Mouse (Mus musculus) cerebellum, adult 2 months (tissue): ENCODE measurements around the gene Irf2bpl. TPM values are rescaled to one million over a fixed set of nuclear protein-coding genes. Genes with fewer than 3 reads are reported as not detected.

ENCODE experiments used
- DNase-seq, 2 experiments: peaks; one replicate each; pipeline ENCODE4 v3.0.0; 2021
- H3K27ac ChIP-seq: fragments of 200-500 bp; 2 replicates; pipeline ENCODE4 v1.5.1; 2012; ENCODE audit warnings: low read length, control low read depth, inconsistent platforms; ENCODE audit not compliant: insufficient read depth
- H3K27me3 ChIP-seq: fragments of 200-500 bp; 2 replicates; pipeline ENCODE4 v1.6.1; 2012; ENCODE audit warnings: inconsistent platforms, mild to moderate bottlenecking, low read length, moderate library complexity; ENCODE audit not compliant: control insufficient read depth, insufficient read depth
- H3K4me1 ChIP-seq: fragments of 200-500 bp; 2 replicates; pipeline ENCODE4 v1.6.1; 2011; ENCODE audit warnings: low read length; ENCODE audit not compliant: control insufficient read depth, insufficient read depth
- H3K4me3 ChIP-seq: fragments of 200-500 bp; replicated peaks from 2 replicates; pipeline ENCODE3; 2011; ENCODE audit warnings: mild to moderate bottlenecking, low read depth, low read length, control low read depth; ENCODE audit not compliant: insufficient read depth
- CTCF ChIP-seq: fragments of 200-500 bp; IDR thresholded peaks from 2 replicates; pipeline ENCODE4 v1.5.1; 2011; ENCODE audit warnings: low read depth, mild to moderate bottlenecking, control low read depth, low read length, moderate library complexity, borderline replicate concordance; ENCODE audit not compliant: insufficient read depth
- POLR2A ChIP-seq: fragments of 200-500 bp; IDR thresholded peaks from 2 replicates; pipeline ENCODE4 v1.6.1; 2011; ENCODE audit warnings: low read length, control low read depth, borderline replicate concordance; ENCODE audit not compliant: insufficient read depth
- WGBS: fragments of 180-500 bp; shearing (Covaris S2); methylation state at CpG from one replicate; pipeline ENCODE4 v1.1.7; 2018; 5-methylcytosine and 5-hydroxymethylcytosine counted together
- polyA plus RNA-seq: library from polyadenylated mRNA; depleted of rRNA; stranded (reverse); fragments of >200 nt; gene quantifications from 2 replicates; pipeline ENCODE4 v1.2.3, GENCODE M21; 2012

Irf2bpl gene
- polyA plus RNA-seq, 1 experiment = 48.6 TPM

DNA sequence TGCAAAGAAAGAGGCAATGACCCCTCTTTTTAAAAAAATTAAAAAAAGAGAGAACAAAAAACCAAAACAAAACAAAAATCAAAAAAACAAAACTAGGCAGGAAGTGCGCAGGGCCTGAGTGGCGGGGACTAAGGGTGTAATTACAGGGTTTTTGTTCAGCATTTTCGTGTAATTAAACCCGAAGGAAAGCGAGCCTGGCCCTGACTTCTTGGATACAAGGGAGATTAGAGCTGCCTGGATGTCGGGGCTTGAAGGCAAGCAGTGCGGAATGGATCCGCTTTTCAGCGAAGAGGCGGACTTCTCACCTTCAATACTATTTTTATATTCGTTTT lies 6.8 kb upstream of the Irf2bpl start:
- WGBS = 12% methylated on average over 11 of the region's 11 CpGs
- Histone ChIP-seq H3K27me3 (no peaks in the 10 kb centered on the region), H3K4me1 (peaks cover 35% of the 10 kb centered on the region), H3K4me3 (peak overlapping the region; percentile 68), H3K27ac (peak overlapping the region; percentile 98)
- DNase-seq = no peak
- TF ChIP-seq CTCF (no peak), POLR2A (no peak)

DNA sequence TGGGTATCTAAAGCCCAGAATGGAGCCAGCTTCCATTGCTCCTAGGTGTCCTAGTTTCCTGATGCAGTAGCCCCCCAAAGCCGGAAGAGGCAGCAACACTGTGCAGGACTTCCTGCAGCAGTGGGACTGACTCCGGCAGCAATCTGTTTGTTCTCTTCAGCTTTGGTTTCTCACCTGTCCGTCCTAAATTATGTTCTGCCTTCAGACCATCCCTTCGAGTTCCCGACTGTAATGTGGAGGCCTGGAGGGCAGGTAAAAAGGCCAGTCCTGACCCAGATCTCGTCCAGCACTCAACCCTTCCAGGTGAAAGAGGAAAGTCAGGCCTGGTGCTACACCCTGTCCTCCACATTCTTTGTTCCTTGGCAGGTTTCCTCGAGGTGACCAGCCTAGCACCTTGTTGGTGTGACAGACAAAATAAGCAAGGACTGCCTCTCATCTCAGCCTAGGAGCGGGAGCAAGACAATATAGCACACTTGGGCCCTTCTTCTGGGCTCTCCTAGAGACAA lies 6.3 kb upstream of the Irf2bpl start:
- WGBS = 15% methylated on average over 8 of the region's 8 CpGs
- peak overlapping the region; percentile 18 for H3K4me3 ChIP-seq
- no peaks in the 10 kb centered on the region for H3K27me3 ChIP-seq
- TF ChIP-seq POLR2A (no peak), CTCF (no peak; the same call in 1 of the 2 replicates)
- peak overlapping the region; percentile 96 for H3K27ac ChIP-seq
- DNase-seq = peak; percentile 40 to 54
- peaks cover 31% of the 10 kb centered on the region for H3K4me1 ChIP-seq

DNA sequence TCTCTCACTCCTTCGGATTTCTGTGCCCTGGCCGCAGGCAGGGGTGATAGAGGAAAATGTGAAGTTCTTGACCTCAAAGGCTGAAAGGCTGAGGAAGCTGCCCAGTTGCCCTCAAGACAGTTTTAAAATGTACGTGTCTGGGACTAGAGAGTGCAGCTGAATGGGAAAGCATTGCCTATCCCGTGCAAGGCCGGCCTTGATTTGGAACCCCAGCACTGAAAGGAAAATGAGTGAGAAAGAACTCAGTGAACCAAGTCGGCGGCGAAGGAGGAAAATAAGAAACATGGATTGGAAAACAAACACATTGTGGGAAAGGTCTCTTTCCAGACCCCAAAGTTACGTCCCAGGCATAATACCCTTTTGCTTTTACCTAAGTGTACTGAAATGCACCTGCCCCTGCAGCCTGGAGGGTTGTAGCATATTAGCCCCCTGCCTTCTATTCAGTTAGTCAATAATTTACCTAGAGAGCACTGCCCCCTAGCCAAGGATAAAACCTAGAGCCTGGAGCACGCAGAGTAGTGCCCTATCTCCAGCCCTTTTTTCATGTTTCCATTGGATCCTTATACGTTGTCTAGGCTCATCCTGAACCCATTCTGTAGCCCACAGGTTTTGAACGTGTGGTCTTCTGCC lies 5.6 kb upstream of the Irf2bpl start:
- peaks cover 30% of the 10 kb centered on the region for H3K4me1 ChIP-seq
- H3K27ac ChIP-seq = peak overlapping the region; percentile 96
- DNase-seq = no peak
- 66% methylated on average over 12 of the region's 12 CpGs for WGBS
- no peak overlapping the region for H3K4me3 ChIP-seq
- H3K27me3 ChIP-seq = no peaks in the 10 kb centered on the region
- TF ChIP-seq POLR2A (no peak), CTCF (no peak)

DNA sequence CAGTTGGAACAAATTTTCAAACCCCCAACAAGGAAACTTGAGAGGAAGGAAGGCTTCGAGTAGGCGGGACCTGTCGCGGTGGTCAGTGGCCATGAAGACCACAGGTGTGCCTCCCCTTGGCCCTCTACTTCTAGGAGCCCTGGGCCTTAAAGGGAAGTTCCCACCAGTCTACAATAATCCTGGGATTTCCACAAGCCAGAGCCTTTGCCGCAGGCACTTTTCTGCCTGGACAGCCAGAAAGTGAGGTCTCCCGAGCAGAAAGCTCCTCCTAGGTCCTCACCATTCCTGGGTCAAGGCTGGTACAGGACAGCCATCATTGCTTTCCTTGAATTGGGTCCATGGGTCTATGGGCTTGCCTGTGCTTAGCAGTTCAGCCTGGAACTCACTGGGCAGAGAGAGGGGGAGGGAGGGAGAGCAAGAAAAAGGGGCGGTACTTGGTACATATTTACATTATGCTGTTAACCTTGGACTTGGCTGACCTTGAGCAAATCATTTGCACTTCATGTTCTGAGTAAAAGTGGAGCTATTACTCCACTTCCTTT lies 4.6 kb upstream of the Irf2bpl start:
- Histone ChIP-seq H3K27ac (peak overlapping the region; percentile 70), H3K4me1 (peaks cover 27% of the 10 kb centered on the region), H3K4me3 (no peak overlapping the region), H3K27me3 (no peaks in the 10 kb centered on the region)
- 35% methylated on average over 7 of the region's 7 CpGs for WGBS
- no peak for TF ChIP-seq POLR2A
- no peak for TF ChIP-seq CTCF
- peak; percentile 31 to 52 for DNase-seq

DNA sequence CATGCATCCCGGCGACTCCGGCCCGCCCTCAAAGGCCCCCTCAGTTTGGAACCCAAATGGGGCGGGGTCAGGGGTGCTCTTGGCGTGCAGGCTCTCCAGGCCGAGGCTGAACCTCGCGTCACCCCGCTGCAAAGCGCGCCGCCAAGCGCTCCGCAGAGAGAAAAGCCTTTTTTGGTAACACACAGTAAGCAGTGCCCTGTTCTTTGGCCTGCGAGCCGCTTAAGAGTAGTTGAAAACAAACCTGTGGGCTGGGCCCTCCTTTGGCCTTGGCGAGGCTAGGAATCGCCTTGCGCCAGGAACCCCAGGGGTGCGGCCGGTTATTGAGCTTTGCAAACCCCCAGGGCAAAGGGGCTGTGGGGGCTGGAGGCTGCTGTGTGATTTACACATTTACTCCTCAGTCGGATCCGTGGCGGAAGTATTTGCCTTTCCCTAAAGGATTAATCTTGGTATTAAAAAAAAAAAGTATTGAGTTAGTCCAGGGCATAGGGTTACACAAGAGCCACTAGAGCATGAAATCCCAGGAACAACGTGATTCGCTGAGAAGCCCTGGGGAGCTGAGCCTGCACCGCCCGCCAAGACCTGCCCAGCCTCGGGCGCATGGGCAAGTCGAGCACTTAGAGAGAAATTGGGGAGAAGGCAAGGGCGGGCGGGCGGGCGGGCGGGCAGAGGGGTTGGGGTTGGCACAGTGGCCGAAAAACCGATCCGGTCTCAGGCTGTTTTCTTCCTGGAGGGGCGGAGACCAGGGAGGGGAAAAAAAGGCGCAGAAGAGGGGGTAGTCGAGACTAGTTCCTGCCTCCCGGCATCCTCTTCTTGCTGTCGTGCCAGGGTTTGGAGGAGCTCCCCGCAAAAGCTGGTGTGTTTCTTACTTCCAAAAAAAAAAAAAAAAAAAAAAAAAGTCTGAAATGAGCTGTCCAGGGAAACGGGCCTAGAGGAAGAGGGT lies 3.8 kb upstream of the Irf2bpl start:
- DNase-seq = peak; percentile 80
- H3K27me3 ChIP-seq = no peaks in the 10 kb centered on the region
- H3K27ac ChIP-seq = peak overlapping the region; percentile 92
- peak; percentile 34; the same call in 1 of the 2 replicates for TF ChIP-seq CTCF
- TF ChIP-seq POLR2A = no peak
- peak overlapping the region; percentile 39 for H3K4me3 ChIP-seq
- 1% methylated on average over 47 of the region's 47 CpGs for WGBS
- H3K4me1 ChIP-seq = peaks cover 27% of the 10 kb centered on the region

DNA sequence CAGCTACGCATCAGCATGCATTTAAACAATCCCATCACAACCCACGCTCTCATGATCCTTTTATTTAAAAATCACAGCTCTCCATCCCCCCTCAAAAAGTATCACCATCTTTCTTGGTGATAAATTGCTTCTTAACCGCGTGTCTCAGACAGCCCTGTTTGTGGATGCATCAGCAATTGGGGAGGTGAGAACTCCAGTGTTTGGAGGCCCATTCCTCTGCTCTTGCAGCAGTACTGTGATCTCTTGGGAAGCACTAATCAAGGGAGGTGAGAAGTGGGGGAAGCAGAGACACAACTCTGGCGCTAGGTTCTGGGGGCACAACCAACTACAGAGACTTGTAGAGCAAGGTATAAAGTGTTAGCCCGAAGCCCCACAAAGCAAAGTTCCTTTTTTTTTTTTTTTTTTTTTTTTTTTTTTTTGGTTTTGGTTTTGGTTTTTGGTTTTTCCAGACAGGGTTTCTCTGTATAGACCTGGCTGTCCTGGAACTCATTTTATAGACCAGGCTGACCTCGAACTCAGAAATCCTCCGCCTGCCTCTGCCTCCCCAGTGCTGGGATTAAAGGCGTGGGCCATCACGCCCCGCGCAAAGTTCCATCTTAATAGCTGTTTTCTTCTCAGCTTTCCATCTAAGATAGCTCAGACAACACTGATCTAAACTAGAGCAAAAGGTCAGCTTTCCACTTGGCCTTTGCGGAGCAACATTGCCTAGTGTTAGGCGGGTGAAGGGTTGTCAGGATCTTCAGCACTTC lies 3.0 kb upstream of the Irf2bpl start:
- H3K27ac ChIP-seq = peak overlapping the region; percentile 92
- peak in 1 of 2 experiments; percentile 47 for DNase-seq
- 69% methylated on average over 14 of the region's 14 CpGs for WGBS
- peaks cover 25% of the 10 kb centered on the region for H3K4me1 ChIP-seq
- TF ChIP-seq CTCF (no peak), POLR2A (no peak)
- no peak overlapping the region for H3K4me3 ChIP-seq
- no peaks in the 10 kb centered on the region for H3K27me3 ChIP-seq

DNA sequence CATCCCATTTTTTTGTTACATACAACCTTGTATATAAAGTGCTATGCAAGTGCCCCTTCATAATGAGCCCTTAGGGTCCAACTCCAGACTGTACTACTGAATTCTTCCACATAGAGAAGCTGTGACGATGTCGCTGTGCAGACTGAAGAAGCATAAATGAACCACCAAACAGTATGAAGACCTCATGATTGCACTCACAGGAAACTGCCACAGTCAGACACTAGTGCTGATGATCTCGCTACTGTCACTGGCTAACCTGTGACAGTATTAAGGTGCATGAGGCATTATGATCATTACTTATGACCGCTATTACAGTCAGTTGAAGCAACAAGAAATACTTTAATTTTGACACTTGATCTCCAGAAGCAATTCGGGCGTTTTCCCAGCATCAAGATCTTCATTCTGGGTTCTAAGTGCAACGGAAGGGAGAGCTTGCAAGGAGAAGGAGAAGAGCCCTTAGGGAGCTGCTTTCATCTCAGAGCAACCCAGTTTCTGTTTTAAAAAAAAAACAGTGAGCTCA lies 1.9 kb upstream of the Irf2bpl start:
- Histone ChIP-seq H3K27ac (no peak overlapping the region), H3K27me3 (no peaks in the 10 kb centered on the region), H3K4me1 (peaks cover 22% of the 10 kb centered on the region), H3K4me3 (no peak overlapping the region)
- no peak for DNase-seq
- 82% methylated on average over 7 of the region's 7 CpGs for WGBS
- TF ChIP-seq CTCF (no peak), POLR2A (no peak)
